Mouse (Mus musculus) hindbrain, embryonic 10.5 days (tissue): ENCODE data around the gene Scaf11. TPM values are rescaled to one million over a fixed set of nuclear protein-coding genes. Genes with fewer than 3 reads are reported as not detected.
"Not testable (repeated sequence)": the region's sequence is repeated elsewhere in the genome, so short reads cannot be mapped to it uniquely, and the experiment has no call there.

ENCODE experiments used
- DNase-seq: peaks from one replicate; pipeline ENCODE4 v3.0.0-alpha.2; 2017; ENCODE audit warnings: low spot score
- H3K27ac ChIP-seq: fragments of 300-500 bp; sonication (generic); 2 replicates; pipeline ENCODE4 v1.5.1; 2016; ENCODE audit warnings: mild to moderate bottlenecking, moderate library complexity
- H3K27me3 ChIP-seq: fragments of 300-500 bp; sonication (generic); 2 replicates; pipeline ENCODE4 v1.6.1; 2016; ENCODE audit warnings: mild to moderate bottlenecking; ENCODE audit not compliant: poor library complexity, insufficient read depth, severe bottlenecking
- H3K36me3 ChIP-seq: fragments of 300-500 bp; sonication (generic); 2 replicates; pipeline ENCODE4 v1.6.1; 2016; ENCODE audit warnings: mild to moderate bottlenecking, moderate library complexity
- H3K4me1 ChIP-seq: fragments of 300-500 bp; sonication (generic); replicated peaks from 2 replicates; pipeline ENCODE4 v1.6.1; 2016; ENCODE audit warnings: mild to moderate bottlenecking
- H3K4me3 ChIP-seq: fragments of 300-500 bp; sonication (generic); 2 replicates; pipeline ENCODE4 v1.5.1; 2016; ENCODE audit warnings: mild to moderate bottlenecking, moderate library complexity
- H3K9me3 ChIP-seq: fragments of 300-500 bp; sonication (generic); 2 replicates; pipeline ENCODE4 v1.6.1; 2016; ENCODE audit warnings: mild to moderate bottlenecking, moderate library complexity
- WGBS: fragments of 180-500 bp; shearing (Covaris S2); methylation state at CpG from one replicate; pipeline ENCODE4 v1.1.7; 2016; 5-methylcytosine and 5-hydroxymethylcytosine counted together
- polyA plus RNA-seq: library from polyadenylated mRNA; unstranded; fragments of >200 nt; fragmentation: Nextera tagmentation; extraction: Ambion mirVana; gene quantifications from 2 replicates; pipeline ENCODE4 v1.2.1, GENCODE M21; 2016

Scaf11 gene
- polyA plus RNA-seq = 66.3 and 94.9 TPM in 2 replicates

- H3K27ac ChIP-seq = peak within 1 kb of the TSS; percentile 99
- peak within 1 kb of the TSS; percentile 76 for H3K4me3 ChIP-seq
- H3K27me3 ChIP-seq = no peaks in the 10 kb centered on the region
- H3K36me3 ChIP-seq = peaks cover 7% of the 10 kb centered on the region; the same call in 1 of the 2 replicates
- no peaks in the 10 kb centered on the region for H3K9me3 ChIP-seq
- WGBS = under 1% methylated on average over 92 of the region's 96 CpGs
- DNase-seq = peak; percentile 97
- H3K4me1 ChIP-seq = peaks cover 36% of the 10 kb centered on the region
Observed at GRCm38 (mm10) chr15:96460730-96461540, at the start of gene Scaf11. Gene Scaf11, minus strand, starts transcription at chr15:96460843.

DNA sequence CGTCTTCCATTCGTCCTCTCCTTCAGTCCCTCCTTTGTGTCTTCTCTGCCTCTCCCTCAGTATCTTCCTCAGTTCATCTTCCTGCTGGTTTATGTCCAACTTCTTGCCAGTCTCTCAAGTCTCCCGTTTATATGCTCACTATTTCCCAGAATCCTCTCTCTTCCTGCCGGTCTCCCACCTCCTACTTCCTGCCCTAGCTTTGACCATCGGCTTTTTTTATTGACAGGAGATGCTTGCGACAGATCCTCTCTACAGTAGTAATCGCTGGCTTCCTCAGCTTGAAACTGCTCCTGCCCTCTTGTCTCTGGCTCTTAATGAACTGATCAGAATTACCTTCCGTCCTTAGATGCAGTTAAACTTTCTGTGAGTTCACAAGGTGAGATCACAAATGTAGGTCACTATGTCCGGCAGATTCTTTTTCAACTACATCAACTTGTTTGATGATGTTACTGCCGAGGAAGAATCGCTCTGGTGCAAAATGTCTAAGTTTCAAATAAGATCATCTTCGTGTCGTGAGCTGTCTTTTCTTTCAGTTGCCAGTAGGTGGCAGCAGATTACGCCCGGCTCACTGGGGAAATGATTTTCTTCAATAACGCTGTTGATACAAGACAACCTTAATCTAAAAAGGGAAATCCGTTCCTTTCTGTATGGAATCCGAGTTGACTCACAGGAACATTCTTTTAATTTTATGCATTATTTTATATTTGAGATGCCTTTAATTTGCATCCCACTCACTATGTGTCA is 46.6 kb upstream of the Scaf11 start:
- H3K36me3 ChIP-seq = no peaks in the 10 kb centered on the region
- no peaks in the 10 kb centered on the region for H3K27me3 ChIP-seq
- DNase-seq = peak; percentile 34
- no peaks in the 10 kb centered on the region for H3K4me1 ChIP-seq
- 50% methylated on average over 18 of the region's 18 CpGs for WGBS
- peaks cover 18% of the 10 kb centered on the region for H3K9me3 ChIP-seq
- H3K4me3 ChIP-seq = no peak overlapping the region
- H3K27ac ChIP-seq = no peak overlapping the region

DNA sequence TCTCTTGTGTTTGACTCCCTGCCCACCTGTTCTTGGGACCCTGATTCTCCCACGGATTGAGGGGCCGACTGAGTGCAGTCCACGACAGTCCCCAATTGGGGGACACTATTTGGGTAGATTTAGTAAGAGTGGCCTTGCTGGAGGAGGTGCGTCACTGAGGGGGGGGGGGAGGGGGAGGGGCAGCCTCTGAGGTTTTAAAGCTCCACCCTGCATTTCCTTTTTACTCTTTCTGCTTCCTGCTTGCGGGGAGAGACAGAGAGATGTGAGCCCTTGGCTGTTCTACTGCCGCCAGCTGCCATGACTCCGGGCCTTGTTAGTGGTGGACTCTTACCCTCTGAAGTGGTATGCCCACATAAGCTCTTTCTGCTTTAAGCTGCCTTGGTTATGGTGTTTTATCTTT is 37.0 kb upstream of the Scaf11 start:
- no peak for DNase-seq
- no peak overlapping the region for H3K27ac ChIP-seq
- H3K4me1 ChIP-seq = no peaks in the 10 kb centered on the region
- peaks cover 18% of the 10 kb centered on the region for H3K9me3 ChIP-seq
- 95% methylated on average over 6 of the region's 7 CpGs for WGBS
- H3K4me3 ChIP-seq = no peak overlapping the region
- H3K36me3 ChIP-seq = no peaks in the 10 kb centered on the region
- no peaks in the 10 kb centered on the region for H3K27me3 ChIP-seq

- 87% methylated on average over 6 of the region's 6 CpGs for WGBS
- Histone ChIP-seq H3K27me3 (no peaks in the 10 kb centered on the region), H3K27ac (no peak overlapping the region)
Observed at GRCm38 (mm10) chr15:96494279-96494678, 33.6 kb upstream of the Scaf11 start.

DNA sequence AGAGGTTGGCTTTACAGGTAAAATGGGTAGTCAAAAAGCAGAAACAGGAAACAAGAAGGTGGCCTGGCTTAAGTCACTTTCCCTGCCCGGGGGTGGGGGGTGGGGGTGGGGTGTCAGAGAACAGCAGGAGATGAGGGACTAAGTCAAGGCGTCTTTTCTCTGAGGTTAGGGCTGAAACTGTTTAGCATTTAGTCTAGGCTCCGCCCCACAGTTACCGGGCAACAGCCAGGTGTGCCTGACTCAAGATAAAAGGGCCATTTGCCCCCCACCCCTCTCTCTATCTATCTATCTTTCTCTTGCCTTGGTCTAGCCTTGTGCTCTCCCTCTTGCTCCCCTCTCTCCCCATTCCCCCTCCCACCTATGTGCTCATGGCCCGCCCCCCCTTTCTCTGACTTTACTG is 32.9 kb upstream of the Scaf11 start:
- Histone ChIP-seq H3K27ac (no peak overlapping the region), H3K27me3 (no peaks in the 10 kb centered on the region), H3K4me3 (no peak overlapping the region), H3K4me1 (peaks cover 27% of the 10 kb centered on the region), H3K36me3 (no peaks in the 10 kb centered on the region), H3K9me3 (peaks cover 7% of the 10 kb centered on the region)
- WGBS = 75% methylated on average over 5 of the region's 5 CpGs
- DNase-seq = no peak

More at GRCm38 (mm10) chr15:96494279-96494678, 33.6 kb upstream of the Scaf11 start:
- Histone ChIP-seq H3K4me1 (peaks cover 21% of the 10 kb centered on the region), H3K9me3 (peaks cover 7% of the 10 kb centered on the region), H3K4me3 (no peak overlapping the region), H3K36me3 (no peaks in the 10 kb centered on the region)
- no peak for DNase-seq

- not testable (repeated sequence) for H3K27me3 ChIP-seq, H3K4me3 ChIP-seq, H3K9me3 ChIP-seq, DNase-seq, H3K27ac ChIP-seq, H3K36me3 ChIP-seq
- WGBS = 91% methylated on average over 4 of the region's 4 CpGs
- H3K4me1 ChIP-seq = peaks cover 27% of the 10 kb centered on the region
Observed at GRCm38 (mm10) chr15:96492919-96493318, 32.3 kb upstream of the Scaf11 start.

DNA sequence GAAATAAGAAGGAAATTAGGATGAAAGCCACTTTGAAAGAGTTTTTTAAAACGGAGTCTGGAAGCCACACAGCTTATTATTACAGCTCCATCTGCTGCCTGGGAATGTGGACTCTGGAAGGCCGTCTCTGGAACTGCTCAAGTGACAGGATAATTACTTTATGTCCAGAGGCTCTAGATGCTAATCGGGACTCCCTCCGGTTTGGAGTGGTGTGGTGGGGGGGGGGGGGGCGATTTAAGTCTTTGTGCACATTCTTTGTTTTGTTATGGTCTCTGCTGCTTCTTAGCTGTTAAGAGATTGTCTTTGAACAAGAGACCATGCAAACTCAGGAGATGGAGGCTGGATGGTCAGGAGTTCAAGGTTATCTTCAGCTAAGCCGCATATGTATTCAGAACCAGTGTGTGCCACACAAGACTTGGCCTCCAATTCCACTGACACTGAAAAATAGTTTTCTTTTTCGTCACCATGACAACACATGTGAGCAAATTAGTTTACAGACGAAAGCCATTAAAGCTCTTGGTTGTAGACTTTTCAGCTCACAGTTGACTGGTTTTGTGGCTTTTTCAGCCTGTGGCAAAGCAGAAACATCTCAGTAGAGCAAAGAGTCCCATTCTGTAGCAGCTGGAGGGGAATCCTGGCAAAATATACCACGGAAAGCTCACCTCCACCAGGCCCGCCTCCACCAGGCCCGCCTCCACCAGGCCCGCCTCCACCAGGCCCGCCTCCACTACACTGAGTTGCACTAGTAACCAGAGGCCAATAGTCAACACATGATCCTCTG is 31.4 kb upstream of the Scaf11 start:
- 49% methylated on average over 13 of the region's 13 CpGs for WGBS
- Histone ChIP-seq H3K36me3 (no peaks in the 10 kb centered on the region), H3K27me3 (no peaks in the 10 kb centered on the region), H3K9me3 (peaks cover 7% of the 10 kb centered on the region; the same call in 1 of the 2 replicates), H3K4me1 (peaks cover 27% of the 10 kb centered on the region), H3K4me3 (no peak overlapping the region), H3K27ac (peak overlapping the region; percentile 59; the same call in 1 of the 2 replicates)
- DNase-seq = peak; percentile 20

DNA sequence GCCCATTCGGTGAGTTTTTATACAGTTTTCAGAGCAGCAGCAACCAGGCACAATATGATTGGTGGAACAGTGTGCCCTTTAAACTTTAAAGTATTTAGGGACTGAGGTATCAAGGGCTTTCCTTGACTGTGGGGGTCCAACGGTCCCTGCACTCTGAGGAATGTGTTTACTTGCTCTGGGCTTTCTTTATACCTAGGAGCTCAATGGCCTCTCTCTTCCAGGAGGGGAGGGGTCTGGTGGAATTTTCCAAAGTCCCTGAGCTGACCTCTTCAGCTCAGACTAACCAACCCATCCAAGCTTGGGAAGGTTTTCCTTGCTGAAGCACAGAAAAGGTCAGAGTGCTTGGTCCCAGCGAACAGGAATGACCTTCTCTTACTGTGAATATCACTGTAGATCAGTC is 30.8 kb upstream of the Scaf11 start:
- Histone ChIP-seq H3K27ac (peak overlapping the region; percentile 59), H3K4me1 (peaks cover 27% of the 10 kb centered on the region), H3K27me3 (no peaks in the 10 kb centered on the region), H3K4me3 (no peak overlapping the region), H3K9me3 (peaks cover 7% of the 10 kb centered on the region; the same call in 1 of the 2 replicates), H3K36me3 (no peaks in the 10 kb centered on the region)
- peak; percentile 11 for DNase-seq
- 35% methylated on average over 3 of the region's 3 CpGs for WGBS

DNA sequence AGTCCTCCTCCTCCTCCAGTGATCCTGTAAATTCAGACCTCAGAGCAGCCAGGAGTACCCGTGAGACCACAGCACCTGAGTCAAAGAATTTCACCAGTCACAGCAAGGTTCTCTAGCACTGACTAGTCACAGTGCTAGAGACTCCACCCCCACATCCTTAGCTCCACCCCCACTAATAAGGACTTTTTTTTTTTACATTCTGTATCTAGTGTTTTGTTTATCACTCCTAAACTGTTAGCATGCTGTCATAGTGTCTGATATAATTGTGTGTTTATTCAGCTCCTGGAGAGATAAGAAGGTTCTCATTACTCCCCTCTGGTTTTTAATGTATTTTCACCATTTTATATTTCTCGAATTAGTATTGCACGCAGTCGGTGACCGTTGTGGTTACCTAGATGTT is 29.5 kb upstream of the Scaf11 start:
- Histone ChIP-seq H3K9me3 (peaks cover 3% of the 10 kb centered on the region; the same call in 1 of the 2 replicates), H3K4me1 (peaks cover 27% of the 10 kb centered on the region), H3K36me3 (no peaks in the 10 kb centered on the region), H3K27me3 (no peaks in the 10 kb centered on the region), H3K4me3 (no peak overlapping the region), H3K27ac (no peak overlapping the region)
- no peak for DNase-seq
- 84% methylated on average over 5 of the region's 5 CpGs for WGBS

DNA sequence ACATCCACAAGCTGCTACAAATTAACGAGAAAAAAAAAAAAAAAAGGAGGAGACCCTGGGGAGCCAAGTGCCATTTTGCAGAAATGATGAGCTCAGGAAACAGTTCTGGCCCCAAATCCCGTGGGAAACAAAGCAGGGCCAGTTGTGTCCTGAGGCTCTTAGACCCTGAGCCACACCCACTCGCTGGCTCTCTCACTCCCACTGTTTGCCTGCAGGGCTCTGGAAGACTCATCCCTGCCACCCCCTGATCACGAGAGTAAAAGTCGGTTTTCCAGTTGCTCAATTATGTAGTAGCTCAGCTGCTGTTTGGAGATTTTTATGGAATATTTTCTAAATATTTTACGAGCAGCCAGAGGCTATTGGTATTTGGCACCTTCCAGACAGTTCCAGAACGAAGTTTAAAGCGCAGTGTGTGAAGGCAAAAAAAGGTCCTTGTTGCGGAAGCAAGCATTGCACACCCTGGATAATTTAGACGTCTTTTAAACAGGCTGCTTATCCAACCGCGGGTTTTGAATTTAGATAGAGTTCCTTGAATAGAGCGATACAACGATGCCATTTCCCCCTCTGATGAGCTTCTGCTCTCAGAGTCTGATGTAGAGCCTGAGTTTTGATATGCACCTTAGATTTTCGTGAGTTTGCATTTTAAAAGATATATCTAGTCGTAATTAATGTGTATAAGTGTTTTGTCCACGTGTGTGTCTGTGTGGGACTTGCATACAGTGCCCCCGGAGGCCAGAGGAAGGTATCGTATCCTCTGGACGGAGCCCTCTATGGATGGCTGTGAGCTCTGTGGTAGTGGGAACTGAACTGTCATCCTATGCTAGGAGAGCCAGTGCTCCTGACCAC is 28.5 kb upstream of the Scaf11 start:
- DNase-seq = peak; percentile 39
- 32% methylated on average over 20 of the region's 20 CpGs for whole genome bisulfite sequencing
- no peaks in the 10 kb centered on the region for H3K27me3 ChIP-seq
- no peak overlapping the region for H3K27ac ChIP-seq
- H3K9me3 ChIP-seq = no peaks in the 10 kb centered on the region
- peaks cover 27% of the 10 kb centered on the region for H3K4me1 ChIP-seq
- no peaks in the 10 kb centered on the region for H3K36me3 ChIP-seq
- peak overlapping the region; percentile 29 for H3K4me3 ChIP-seq

DNA sequence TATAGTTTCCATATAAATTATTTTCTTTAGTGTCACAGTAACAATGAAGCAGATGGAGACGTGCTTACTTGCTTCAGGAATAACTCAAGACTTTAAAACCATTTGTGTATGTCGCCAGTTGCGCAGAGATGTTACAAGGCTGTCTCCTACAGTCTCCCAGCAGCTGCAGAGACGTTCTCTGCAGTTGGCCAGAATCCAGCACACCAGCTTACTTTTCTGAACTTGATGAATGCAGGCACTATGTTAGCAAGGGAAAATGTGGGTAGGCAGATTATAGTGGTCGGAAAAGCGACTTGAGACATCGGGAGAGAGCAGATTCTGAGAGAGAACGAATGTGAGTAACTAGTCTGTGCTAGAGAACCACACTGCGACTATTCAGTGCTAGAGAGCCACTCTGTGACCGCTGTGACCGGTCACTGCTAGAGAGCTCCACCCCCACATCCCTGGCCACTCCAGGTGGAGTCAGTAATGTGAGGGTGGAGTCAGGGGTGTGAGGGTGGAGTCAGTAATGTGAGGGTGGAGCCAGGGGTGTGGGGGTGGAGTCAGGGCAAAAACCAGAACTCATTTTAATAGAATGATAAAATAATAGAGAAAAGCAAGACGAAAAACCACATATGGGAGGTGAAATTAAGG is 26.5 kb upstream of the Scaf11 start:
- Histone ChIP-seq H3K4me3 (no peak overlapping the region), H3K36me3 (no peaks in the 10 kb centered on the region), H3K27ac (no peak overlapping the region), H3K4me1 (peaks cover 24% of the 10 kb centered on the region), H3K9me3 (no peaks in the 10 kb centered on the region), H3K27me3 (no peaks in the 10 kb centered on the region)
- DNase-seq = no peak
- 67% methylated on average over 12 of the region's 12 CpGs for WGBS
